Mouse (Mus musculus) C3H10T1/2 (cell line): ENCODE results near the gene Gm8229. TPM values are rescaled to one million over a fixed set of nuclear protein-coding genes. Genes with fewer than 3 reads are reported as not detected.

Experiments
- polyA plus RNA-seq, 2 experiments: library from polyadenylated mRNA; unstranded; fragments of >200 nt; fragmentation: generic; extraction: Trizol; gene quantifications; one replicate each; pipeline ENCODE4 v1.2.1; 2012; ENCODE audit warnings: missing spikeins in 2 of 2

Gm8229 gene
- polyA plus RNA-seq: not detected

GRCm38 (mm10) chr14:44365057-44365456, at the start of gene Gm8229:
Gene Gm8229 (plus strand): TSS chr14:44365357.

GRCm38 (mm10) chr14:44338484-44338883, 26.7 kb upstream of the Gm8229 start, which contains the start of gene Gm5930:
Gene Gm5930 (minus strand): TSS chr14:44338584.

GRCm38 (mm10) chr14:44410588-44410987, 45.4 kb downstream of the Gm8229 start, which contains the start of gene Gm3371:
Gene Gm3371 (minus strand): TSS chr14:44410688.

Other genes with a start within 250 kb of the Gm8229 start
- gene Gm3327, start 241.5 kb upstream of the Gm8229 start, polyA plus RNA-seq: not detected
- under 1 TPM in 1 of 2 experiments, not detected in 1; 0.04 TPM for gene Gm8212, start 167.7 kb upstream of the Gm8229 start, polyA plus RNA-seq
- gene 4930503E14Rik, start 152.1 kb upstream of the Gm8229 start, polyA plus RNA-seq: under 1 TPM; 0.02 to 0.05 TPM
- under 1 TPM in 1 of 2 experiments, not detected in 1; 0.05 TPM for gene Gm8220, start 79.8 kb upstream of the Gm8229 start, polyA plus RNA-seq
- under 1 TPM; 0.02 to 0.22 TPM for gene Gm5930, start 26.8 kb upstream of the Gm8229 start, polyA plus RNA-seq
- under 1 TPM in 1 of 2 experiments, not detected in 1; 0.02 TPM for gene Gm3371, start 45.3 kb downstream of the Gm8229 start, polyA plus RNA-seq
- gene Gm8232, start 68.3 kb downstream of the Gm8229 start, polyA plus RNA-seq: not detected
- gene BC061237, start 127.1 kb downstream of the Gm8229 start, polyA plus RNA-seq: not detected
- gene Gm17093, start 152.9 kb downstream of the Gm8229 start, polyA plus RNA-seq: not detected
- gene Gm8247, start 217.8 kb downstream of the Gm8229 start, polyA plus RNA-seq: not detected